In the genomic region with DNA sequence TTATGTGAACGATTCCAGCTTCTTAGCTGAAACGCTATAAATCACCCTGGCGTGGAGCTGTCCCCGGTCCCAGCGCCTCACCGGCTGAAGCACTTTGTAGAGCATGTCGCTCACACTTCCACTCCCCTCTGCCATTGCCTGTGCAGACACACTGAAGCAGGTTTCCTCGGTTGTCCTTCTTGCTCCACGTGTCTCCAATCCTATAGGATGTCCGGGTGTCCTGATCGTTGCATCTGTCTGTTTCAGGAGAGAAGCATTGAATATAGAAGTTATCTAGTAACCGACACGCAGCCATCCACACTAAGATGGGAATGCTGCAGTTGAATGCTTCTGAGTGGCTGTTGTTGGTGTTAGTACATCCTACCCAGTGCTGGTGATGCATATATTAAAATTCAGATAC, we compare ENCODE assay signal across 26 mouse cellular contexts.
"Had no signal": no experiment of that assay in that cellular context is flagged by ENCODE, and none has a peak within 500 bp of the region (broad histone marks: within the 10 kb centered on the region; RNA-seq: fewer than 3 reads in every experiment).

No protein-coding gene starts in this region.

- H3K27ac ChIP-seq: heart, adult 2 months; heart, embryonic 10.5 days; hindbrain, embryonic 10.5 days; hindbrain, embryonic 12.5 days; hindbrain, embryonic 14.5 days; intestine, embryonic 15.5 days; layer of hippocampus, adult 2 months; limb, embryonic 10.5 days; limb, embryonic 12.5 days; liver, embryonic 12.5 days; liver, embryonic 14.5 days had no signal

- DNase-seq: gastrocnemius, postnatal 14 days; gastrocnemius, postnatal 36 days; heart, adult 11 months; heart, adult 2 months; heart, postnatal 10 days; heart, postnatal 4 days; kidney, adult 18-20 months; kidney, adult 8-10 months; kidney, postnatal 10 days; kidney, postnatal 25 days; kidney, postnatal 4 days; layer of hippocampus, postnatal 36 days had no signal

- H3K4me1 ChIP-seq: liver, embryonic 12.5 days had no signal

- H3K9me3 ChIP-seq: heart, embryonic 10.5 days; heart, embryonic 12.5 days; hindbrain, embryonic 10.5 days; hindbrain, embryonic 12.5 days; intestine, embryonic 15.5 days; limb, embryonic 10.5 days; limb, embryonic 12.5 days; liver, embryonic 12.5 days had no signal

- ATAC-seq: hindbrain, embryonic 16.5 days; inflammation-experienced regulatory T-cells, adult 6 months; intestine, embryonic 15.5 days; intestine, postnatal 0 days; liver, embryonic 12.5 days had no signal

- H3K9ac ChIP-seq: heart, embryonic 12.5 days; hindbrain, embryonic 12.5 days; hindbrain, embryonic 14.5 days; intestine, embryonic 15.5 days; limb, embryonic 12.5 days; liver, embryonic 12.5 days; liver, embryonic 14.5 days had no signal

- H3K27me3 ChIP-seq: heart, embryonic 12.5 days; hindbrain, embryonic 12.5 days; intestine, embryonic 15.5 days; limb, embryonic 12.5 days had no signal

- H3K4me3 ChIP-seq: heart, adult 2 months; heart, embryonic 10.5 days; heart, embryonic 12.5 days; hindbrain, embryonic 10.5 days; hindbrain, embryonic 12.5 days; intestine, embryonic 15.5 days; layer of hippocampus, adult 2 months; limb, embryonic 10.5 days; limb, embryonic 12.5 days; liver, embryonic 12.5 days had no signal

- H3K4me2 ChIP-seq: heart, embryonic 12.5 days; hindbrain, embryonic 12.5 days; hindbrain, embryonic 14.5 days; intestine, embryonic 15.5 days; limb, embryonic 12.5 days; liver, embryonic 12.5 days had no signal
